Mouse (Mus musculus) E14TG2a.4 (cell line): Measurements from ENCODE around the gene Ugt1a2.

ENCODE experiments used
- CTCF ChIP-seq: conservative IDR thresholded peaks from 2 replicates; pipeline ENCODE4 v1.5.1; 2014; ENCODE audit warnings: low read length
- NANOG ChIP-seq: IDR thresholded peaks from 2 replicates; pipeline ENCODE4 v1.6.1; 2014; ENCODE audit warnings: borderline replicate concordance, low read length, mixed read lengths
- POU5F1 ChIP-seq: IDR thresholded peaks from 2 replicates; pipeline ENCODE4 v1.6.1; 2014; ENCODE audit warnings: low read length, borderline replicate concordance

- TF ChIP-seq CTCF (no peak), NANOG (no peak), POU5F1 (no peak)
Measured at GRCm38 (mm10) chr1:88237311-88237710, 36.9 kb downstream of the Ugt1a2 start.
